Mouse (Mus musculus): Measurements from ENCODE around the gene Abl2. TPM values are rescaled to one million over a fixed set of nuclear protein-coding genes. Genes with fewer than 3 reads are reported as not detected.

The Abl2 gene
- polyA plus RNA-seq, 1 experiment from 2014 or later: 4.2 TPM

Other genes with a start within 250 kb of the Abl2 start
- gene Nphs2, start 248.1 kb upstream of the Abl2 start, polyA plus RNA-seq (2014; fragmentation: Nextera tagmentation; extraction: Ambion mirVana): not detected in 2 replicates
- gene Gm2000, start 192.7 kb upstream of the Abl2 start, polyA plus RNA-seq (2014; fragmentation: Nextera tagmentation; extraction: Ambion mirVana): 574 and 616 TPM in 2 replicates
- 0.20 and 0.35 TPM in 2 replicates for gene Axdnd1, start 137.6 kb upstream of the Abl2 start, polyA plus RNA-seq (2014; fragmentation: Nextera tagmentation; extraction: Ambion mirVana)
- 32.2 and 32.7 TPM in 2 replicates for gene Soat1, start 84.5 kb upstream of the Abl2 start, polyA plus RNA-seq (2014; fragmentation: Nextera tagmentation; extraction: Ambion mirVana)
- 0.74 and 0.82 TPM in 2 replicates for gene Gm10031, start 34.8 kb upstream of the Abl2 start, polyA plus RNA-seq (2014; fragmentation: Nextera tagmentation; extraction: Ambion mirVana)
- 6.8 and 8.4 TPM in 2 replicates for gene Tor3a, start 115.6 kb downstream of the Abl2 start, polyA plus RNA-seq (2014; fragmentation: Nextera tagmentation; extraction: Ambion mirVana)
- gene Fam20b, start 160.3 kb downstream of the Abl2 start, polyA plus RNA-seq (2014; fragmentation: Nextera tagmentation; extraction: Ambion mirVana): 28.1 TPM in 2 replicates

Measured in heart, embryonic 14.5 days (tissue).